Mouse (Mus musculus) heart, postnatal 14 days (tissue): ENCODE measurements around the gene Rad23b. TPM values are rescaled to one million over a fixed set of nuclear protein-coding genes. Genes with fewer than 3 reads are reported as not detected.
"Not testable (repeated sequence)": the region's sequence is repeated elsewhere in the genome, so short reads cannot be mapped to it uniquely, and the experiment has no call there.

ENCODE experiments used
- DNase-seq, 2 experiments: peaks; one replicate each; pipeline ENCODE4 v3.0.0; 2021 to 2022
- intact Hi-C: fragments of 180-260 bp; cut with DNase I; formaldehyde crosslinking; loops from one replicate; pipeline ENCODE4 v1.15.1; 2025
- long read RNA-seq, 2 experiments: library from polyadenylated mRNA; stranded (forward); transcript quantifications; one replicate each; pipeline ENCODE4 v2.0.0; 2021
- total RNA-seq, 2 experiments: library from RNA; stranded (reverse); gene quantifications; 2 replicates each; pipeline ENCODE4 v1.2.3; 2021

Gene Rad23b
- total RNA-seq: 100 to 1,000 TPM; 104 to 113 TPM
- long read RNA-seq, experiment 1, transcript Rad23b-201 (10 exons, 3,810 nt): major isoform, 25 of 30 reads
- long read RNA-seq, experiment 1, partial matches to known transcripts: 5 of 30 reads
- long read RNA-seq, experiment 1, other reads (novel, unspliced or antisense): 0 of 30 reads
- long read RNA-seq, experiment 2, transcript Rad23b-201 (10 exons, 3,810 nt): major isoform, 18 of 25 reads
- long read RNA-seq, experiment 2, partial matches to known transcripts: 6 of 25 reads
- long read RNA-seq, experiment 2, other reads (novel, unspliced or antisense): 1 of 25 reads

GRCm38 (mm10) chr4:55349452-55350218 is at the start of gene Rad23b:
Gene Rad23b (plus strand): TSS chr4:55350043.
- peak; percentile 100 for DNase-seq
- intact Hi-C loops: no loop called here

GRCm38 (mm10) chr4:55304121-55304520 is 45.7 kb upstream of the Rad23b start:
- DNase-seq: no peak
- intact Hi-C loops: no loop called here

- DNase-seq: no peak
- intact Hi-C loops: no loop called here
These were observed 43.2 kb upstream of the Rad23b start for GRCm38 (mm10) chr4:55306636-55307035.

GRCm38 (mm10) chr4:55316726-55317125 is 33.1 kb upstream of the Rad23b start:
- DNase-seq: no peak
- intact Hi-C loops: no loop called here

- intact Hi-C loops, DNase-seq: not testable (repeated sequence)
These were observed 31.5 kb upstream of the Rad23b start for GRCm38 (mm10) chr4:55318350-55318749.

GRCm38 (mm10) chr4:55325786-55326518 is 23.9 kb upstream of the Rad23b start:
- no peak for DNase-seq
- intact Hi-C loops: no loop called here

- peak in 1 of 2 experiments; percentile 9 for DNase-seq
- intact Hi-C loops: no loop called here
These were observed 22.3 kb upstream of the Rad23b start for GRCm38 (mm10) chr4:55327508-55327907.

- no peak for DNase-seq
- intact Hi-C loops: no loop called here
These were observed 21.4 kb upstream of the Rad23b start for GRCm38 (mm10) chr4:55328471-55328870.

GRCm38 (mm10) chr4:55328928-55329327 is 20.9 kb upstream of the Rad23b start:
- DNase-seq, intact Hi-C loops: not testable (repeated sequence)

GRCm38 (mm10) chr4:55329621-55330346 is 20.1 kb upstream of the Rad23b start:
- intact Hi-C loops: no loop called here

GRCm38 (mm10) chr4:55335030-55335770 is 14.6 kb upstream of the Rad23b start:
- intact Hi-C loops: no loop called here
- DNase-seq: no peak

More at GRCm38 (mm10) chr4:55329621-55330346, 20.1 kb upstream of the Rad23b start:
- no peak for DNase-seq

- no peak for DNase-seq
- intact Hi-C loops: no loop called here
These were observed 10.9 kb upstream of the Rad23b start for GRCm38 (mm10) chr4:55338905-55339304.

GRCm38 (mm10) chr4:55339388-55339787 is 10.5 kb upstream of the Rad23b start:
- no peak for DNase-seq
- intact Hi-C loops: no loop called here

GRCm38 (mm10) chr4:55341797-55342196 is 8.0 kb upstream of the Rad23b start:
- intact Hi-C loops: no loop called here
- DNase-seq: no peak

- no peak for DNase-seq
- intact Hi-C loops: no loop called here
These were observed 7.2 kb upstream of the Rad23b start for GRCm38 (mm10) chr4:55342602-55343001.

GRCm38 (mm10) chr4:55343287-55343686 is 6.6 kb upstream of the Rad23b start:
- intact Hi-C loops: no loop called here
- no peak for DNase-seq

GRCm38 (mm10) chr4:55348759-55349451 is 938 bp upstream of the Rad23b start:
- no peak for DNase-seq
- intact Hi-C loops: no loop called here

- intact Hi-C loops: no loop called here
- peak in 1 of 2 experiments; percentile 58 for DNase-seq
These were observed 532 bp downstream of the Rad23b start for GRCm38 (mm10) chr4:55350219-55350931.
